Mouse (Mus musculus): ENCODE data around the gene Zfp628. TPM values are rescaled to one million over a fixed set of nuclear protein-coding genes. Genes with fewer than 3 reads are reported as not detected.

Zfp628 gene
- total and polyA plus RNA-seq, 3 experiments: 2.5 to 17.6 TPM; not detected in 1

DNA sequence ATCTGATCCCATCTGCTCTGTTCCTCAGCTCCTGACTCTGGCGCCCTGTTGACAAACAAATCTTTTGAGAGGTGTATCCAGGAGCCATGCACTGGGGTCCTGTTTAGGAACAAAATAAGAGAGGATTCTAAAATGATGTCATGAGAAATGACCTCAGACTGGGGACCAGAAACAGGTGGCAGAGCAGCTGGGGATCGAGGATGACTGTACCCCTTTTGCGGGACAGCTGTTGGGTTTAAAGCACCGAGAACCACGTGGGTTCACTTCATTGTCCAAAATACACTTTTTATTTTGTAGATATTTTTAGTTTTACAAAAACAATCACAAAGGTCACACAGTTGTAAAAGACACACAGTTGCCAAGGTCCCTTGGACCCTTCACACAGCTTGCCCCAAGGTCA lies 50.0 kb downstream of the Zfp628 start:
- Histone ChIP-seq H3K36me3 (ENCODE audit: control insufficient read depth in 1 of 2, insufficient read depth in 2 of 2, low read length in 2 of 2) (no peaks in the 10 kb centered on the region), H3K27ac (ENCODE audit: control insufficient read depth, low read depth, low read length) (no peak overlapping the region), H3K79me2 (ENCODE audit: control insufficient read depth, insufficient read depth, low read length, poor library complexity) (no peaks in the 10 kb centered on the region), H3K27me3 (ENCODE audit: control insufficient read depth in 1 of 2, insufficient read depth in 2 of 2, low read length in 2 of 2) (no peaks in the 10 kb centered on the region), H3K9ac (ENCODE audit: control insufficient read depth, low read depth, low read length, poor library complexity, severe bottlenecking) (no peak overlapping the region), H3K4me1 (ENCODE audit: control insufficient read depth in 1 of 2, insufficient read depth in 2 of 2, low read length in 2 of 2) (no peaks in the 10 kb centered on the region), H3K9me3 (replicated peaks; ENCODE audit: insufficient read depth, low read length) (no peaks in the 10 kb centered on the region), H3K4me3 (ENCODE audit: control insufficient read depth in 1 of 2, insufficient read depth in 1 of 2, low read depth in 2 of 2, low read length in 2 of 2) (no peak overlapping the region)
- no peak for DNase-seq (ENCODE audit: low read depth, low spot score)
- TF ChIP-seq TCF12 (IDR thresholded peaks at IDR 0.05; ENCODE audit: low read depth, low read length): no peak
- TF ChIP-seq POLR2AphosphoS5 (IDR thresholded peaks at IDR 0.05; ENCODE audit: borderline replicate concordance, low read depth, low read length): no peak
- TF ChIP-seq RAD21 (IDR thresholded peaks at IDR 0.05; ENCODE audit: low read depth, low read length): no peak
- TF ChIP-seq SMC3 (IDR thresholded peaks at IDR 0.05; ENCODE audit: low read depth, low read length): no peak
- no peak for TF ChIP-seq GABPA (IDR thresholded peaks at IDR 0.05; ENCODE audit: low read depth, low read length)
- TF ChIP-seq ZMIZ1 (IDR thresholded peaks at IDR 0.05; ENCODE audit: low read depth, low read length): no peak
- TF ChIP-seq KAT2A (conservative IDR thresholded peaks at IDR 0.05; ENCODE audit: low read depth, low read length): no peak
- TF ChIP-seq GATA1 (IDR thresholded peaks at IDR 0.05; ENCODE audit: low read depth, low read length): no peak
- no peak for TF ChIP-seq ETS1 (IDR thresholded peaks at IDR 0.05; ENCODE audit: low read depth, low read length)
- no peak for TF ChIP-seq MYC (IDR thresholded peaks at IDR 0.05; ENCODE audit: low read depth, low read length)

DNA sequence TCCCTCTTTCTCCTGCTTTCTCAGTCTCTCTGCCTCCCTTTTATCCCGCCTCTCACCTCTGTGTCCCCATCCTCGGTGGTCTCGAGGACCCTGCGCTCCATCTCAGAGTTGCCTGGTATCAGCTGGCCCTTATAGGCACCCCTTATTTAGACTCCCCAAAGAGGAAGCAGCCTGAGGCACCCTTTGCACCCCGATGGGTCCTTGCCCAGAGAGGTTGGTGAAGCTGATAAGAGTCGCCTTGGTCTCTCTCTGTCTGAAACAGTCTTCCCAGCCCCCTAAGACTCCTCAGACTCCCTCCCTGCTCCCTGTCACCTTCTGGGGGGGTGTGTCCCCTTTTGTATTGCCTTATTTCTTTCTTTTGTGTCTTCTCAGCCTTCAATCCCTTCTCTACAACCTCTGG lies 56.1 kb downstream of the Zfp628 start, which contains the start of gene Sbk3:
Sbk3 (minus strand) TSS at position 101 of the 400 bp plus-strand sequence.
- Histone ChIP-seq H3K27ac (ENCODE audit: control insufficient read depth, low read depth, low read length) (no peak within 1 kb of the TSS), H3K9ac (ENCODE audit: control insufficient read depth, low read depth, low read length, poor library complexity, severe bottlenecking) (no peak within 1 kb of the TSS), H3K4me3 (ENCODE audit: control insufficient read depth in 1 of 2, insufficient read depth in 1 of 2, low read depth in 2 of 2, low read length in 2 of 2) (no peak within 1 kb of the TSS), H3K4me1 (ENCODE audit: control insufficient read depth in 1 of 2, insufficient read depth in 2 of 2, low read length in 2 of 2) (peaks cover 0 to 9% of the 10 kb centered on the region in 2 experiments; a peak in 1 of 4 replicates), H3K79me2 (ENCODE audit: control insufficient read depth, insufficient read depth, low read length, poor library complexity) (no peaks in the 10 kb centered on the region), H3K36me3 (ENCODE audit: control insufficient read depth in 1 of 2, insufficient read depth in 2 of 2, low read length in 2 of 2) (no peaks in the 10 kb centered on the region), H3K27me3 (ENCODE audit: control insufficient read depth in 1 of 2, insufficient read depth in 2 of 2, low read length in 2 of 2) (no peaks in the 10 kb centered on the region), H3K9me3 (replicated peaks; ENCODE audit: insufficient read depth, low read length) (no peaks in the 10 kb centered on the region)
- peak; percentile 47 for DNase-seq (ENCODE audit: low read depth, low spot score)
- TF ChIP-seq TAL1 (IDR thresholded peaks at IDR 0.05; ENCODE audit: low read length) (no peak), GATA1 (IDR thresholded peaks at IDR 0.05; ENCODE audit: low read depth, low read length) (peak; percentile 41; the same call in 1 of the 2 replicates)

Other genes with a start within 250 kb of the Zfp628 start
Only the 30 nearest of the 33 such genes appear.
- gene Tmem150b, start 190.0 kb upstream of the Zfp628 start, total RNA-seq (2012; rRNA removed): 0.31 and 0.39 TPM in 2 replicates
- gene Tmem150b, start 190.0 kb upstream of the Zfp628 start, polyA plus RNA-seq (2012; ENCODE audit: insufficient read depth in 1 of 2, insufficient read length in 2 of 2, low read depth in 1 of 2, low replicate concordance in 2 of 2, missing spikeins in 1 of 2): 1 to 10 TPM in 1 of 2 experiments, not detected in 1; 1.4 TPM
- gene Kmt5c, start 175.1 kb upstream of the Zfp628 start, total RNA-seq (2012; rRNA removed): 21.0 and 21.8 TPM in 2 replicates
- 10 to 100 TPM in 1 of 2 experiments, not detected in 1; 60.2 TPM for gene Kmt5c, start 175.1 kb upstream of the Zfp628 start, polyA plus RNA-seq (2012; ENCODE audit: insufficient read depth in 1 of 2, insufficient read length in 2 of 2, low read depth in 1 of 2, low replicate concordance in 2 of 2, missing spikeins in 1 of 2)
- 4.6 and 8.7 TPM in 2 replicates for gene Cox6b2, start 162.1 kb upstream of the Zfp628 start, total RNA-seq (2012; rRNA removed)
- gene Cox6b2, start 162.1 kb upstream of the Zfp628 start, polyA plus RNA-seq (2012; ENCODE audit: insufficient read depth in 1 of 2, insufficient read length in 2 of 2, low read depth in 1 of 2, low replicate concordance in 2 of 2, missing spikeins in 1 of 2): 10 to 100 TPM in 1 of 2 experiments, not detected in 1; 36.3 TPM
- gene Fam71e2, start 143.9 kb upstream of the Zfp628 start, total RNA-seq (2012; rRNA removed): not detected in 2 replicates
- not detected for gene Fam71e2, start 143.9 kb upstream of the Zfp628 start, polyA plus RNA-seq (2012; ENCODE audit: insufficient read depth in 1 of 2, insufficient read length in 2 of 2, low read depth in 1 of 2, low replicate concordance in 2 of 2, missing spikeins in 1 of 2)
- gene Il11, start 132.4 kb upstream of the Zfp628 start, total RNA-seq (2012; rRNA removed): 0.12 TPM in 1 of 2 replicates, not detected in the other
- gene Il11, start 132.4 kb upstream of the Zfp628 start, polyA plus RNA-seq (2012; ENCODE audit: insufficient read depth in 1 of 2, insufficient read length in 2 of 2, low read depth in 1 of 2, low replicate concordance in 2 of 2, missing spikeins in 1 of 2): under 1 TPM in 1 of 2 experiments, not detected in 1; 0.07 TPM
- not detected in 2 replicates for gene Tmem190, start 132.3 kb upstream of the Zfp628 start, total RNA-seq (2012; rRNA removed)
- 1 to 10 TPM in 1 of 2 experiments, not detected in 1; 1.6 TPM for gene Tmem190, start 132.3 kb upstream of the Zfp628 start, polyA plus RNA-seq (2012; ENCODE audit: insufficient read depth in 1 of 2, insufficient read length in 2 of 2, low read depth in 1 of 2, low replicate concordance in 2 of 2, missing spikeins in 1 of 2)
- 20.9 and 23.8 TPM in 2 replicates for gene Tmem238, start 125.6 kb upstream of the Zfp628 start, total RNA-seq (2012; rRNA removed)
- 10 to 100 TPM in 1 of 2 experiments, not detected in 1; 31.3 TPM for gene Tmem238, start 125.6 kb upstream of the Zfp628 start, polyA plus RNA-seq (2012; ENCODE audit: insufficient read depth in 1 of 2, insufficient read length in 2 of 2, low read depth in 1 of 2, low replicate concordance in 2 of 2, missing spikeins in 1 of 2)
- 2,026 and 2,264 TPM in 2 replicates for gene Rpl28, start 122.3 kb upstream of the Zfp628 start, total RNA-seq (2012; rRNA removed)
- 1,000 to 10,000 TPM in 1 of 2 experiments, 100 to 1,000 TPM in 1; 1,000 to 9,991 TPM for gene Rpl28, start 122.3 kb upstream of the Zfp628 start, polyA plus RNA-seq (2012; ENCODE audit: insufficient read depth in 1 of 2, insufficient read length in 2 of 2, low read depth in 1 of 2, low replicate concordance in 2 of 2, missing spikeins in 1 of 2)
- gene Ube2s, start 102.6 kb upstream of the Zfp628 start, total RNA-seq (2012; rRNA removed): 341 and 346 TPM in 2 replicates
- gene Ube2s, start 102.6 kb upstream of the Zfp628 start, polyA plus RNA-seq (2012; ENCODE audit: insufficient read depth in 1 of 2, insufficient read length in 2 of 2, low read depth in 1 of 2, low replicate concordance in 2 of 2, missing spikeins in 1 of 2): 100 to 1,000 TPM in 1 of 2 experiments, not detected in 1; 740 TPM
- gene Shisa7, start 70.5 kb upstream of the Zfp628 start, total RNA-seq (2012; rRNA removed): not detected in 2 replicates
- under 1 TPM in 1 of 2 experiments, not detected in 1; 0.07 TPM for gene Shisa7, start 70.5 kb upstream of the Zfp628 start, polyA plus RNA-seq (2012; ENCODE audit: insufficient read depth in 1 of 2, insufficient read length in 2 of 2, low read depth in 1 of 2, low replicate concordance in 2 of 2, missing spikeins in 1 of 2)
- gene Isoc2b, start 45.0 kb upstream of the Zfp628 start, total RNA-seq (2012; rRNA removed): 2.6 and 2.8 TPM in 2 replicates
- gene Isoc2b, start 45.0 kb upstream of the Zfp628 start, polyA plus RNA-seq (2012; ENCODE audit: insufficient read depth in 1 of 2, insufficient read length in 2 of 2, low read depth in 1 of 2, low replicate concordance in 2 of 2, missing spikeins in 1 of 2): 1 to 10 TPM in 1 of 2 experiments, not detected in 1; 3.0 TPM
- gene Isoc2a, start 38.1 kb upstream of the Zfp628 start, total RNA-seq (2012; rRNA removed): 11.1 and 12.4 TPM in 2 replicates
- 10 to 100 TPM in 1 of 2 experiments, not detected in 1; 20.6 TPM for gene Isoc2a, start 38.1 kb upstream of the Zfp628 start, polyA plus RNA-seq (2012; ENCODE audit: insufficient read depth in 1 of 2, insufficient read length in 2 of 2, low read depth in 1 of 2, low replicate concordance in 2 of 2, missing spikeins in 1 of 2)
- gene Gm36210, start 8.7 kb upstream of the Zfp628 start, total RNA-seq (2012; rRNA removed): 0.15 TPM in 1 of 2 replicates, not detected in the other
- gene Gm36210, start 8.7 kb upstream of the Zfp628 start, polyA plus RNA-seq (2012; ENCODE audit: insufficient read depth in 1 of 2, insufficient read length in 2 of 2, low read depth in 1 of 2, low replicate concordance in 2 of 2, missing spikeins in 1 of 2): under 1 TPM in 1 of 2 experiments, not detected in 1; 0.97 TPM
- 0.81 and 0.85 TPM in 2 replicates for gene Nat14, start 6.8 kb downstream of the Zfp628 start, total RNA-seq (2012; rRNA removed)
- 1 to 10 TPM in 1 of 2 experiments, not detected in 1; 1.9 TPM for gene Nat14, start 6.8 kb downstream of the Zfp628 start, polyA plus RNA-seq (2012; ENCODE audit: insufficient read depth in 1 of 2, insufficient read length in 2 of 2, low read depth in 1 of 2, low replicate concordance in 2 of 2, missing spikeins in 1 of 2)
- 0.04 TPM in 1 of 2 replicates, not detected in the other for gene Ssc5d, start 10.6 kb downstream of the Zfp628 start, total RNA-seq (2012; rRNA removed)
- gene Ssc5d, start 10.6 kb downstream of the Zfp628 start, polyA plus RNA-seq (2012; ENCODE audit: insufficient read depth in 1 of 2, insufficient read length in 2 of 2, low read depth in 1 of 2, low replicate concordance in 2 of 2, missing spikeins in 1 of 2): under 1 TPM in 1 of 2 experiments, not detected in 1; 0.17 TPM
- gene Sbk2, start 49.2 kb downstream of the Zfp628 start, total RNA-seq (2012; rRNA removed): not detected in 2 replicates
- not detected for gene Sbk2, start 49.2 kb downstream of the Zfp628 start, polyA plus RNA-seq (2012; ENCODE audit: insufficient read depth in 1 of 2, insufficient read length in 2 of 2, low read depth in 1 of 2, low replicate concordance in 2 of 2, missing spikeins in 1 of 2)
- not detected in 2 replicates for gene Sbk3, start 56.0 kb downstream of the Zfp628 start, total RNA-seq (2012; rRNA removed)
- gene Sbk3, start 56.0 kb downstream of the Zfp628 start, polyA plus RNA-seq (2012; ENCODE audit: insufficient read depth in 1 of 2, insufficient read length in 2 of 2, low read depth in 1 of 2, low replicate concordance in 2 of 2, missing spikeins in 1 of 2): not detected
- 0.42 and 0.54 TPM in 2 replicates for gene Zfp579, start 80.9 kb downstream of the Zfp628 start, total RNA-seq (2012; rRNA removed)
- gene Zfp579, start 80.9 kb downstream of the Zfp628 start, polyA plus RNA-seq (2012; ENCODE audit: insufficient read depth in 1 of 2, insufficient read length in 2 of 2, low read depth in 1 of 2, low replicate concordance in 2 of 2, missing spikeins in 1 of 2): 1 to 10 TPM in 1 of 2 experiments, not detected in 1; 3.6 TPM
- gene Zfp524, start 99.2 kb downstream of the Zfp628 start, total RNA-seq (2012; rRNA removed): 9.2 and 9.4 TPM in 2 replicates
- 10 to 100 TPM in 1 of 2 experiments, not detected in 1; 12.7 TPM for gene Zfp524, start 99.2 kb downstream of the Zfp628 start, polyA plus RNA-seq (2012; ENCODE audit: insufficient read depth in 1 of 2, insufficient read length in 2 of 2, low read depth in 1 of 2, low replicate concordance in 2 of 2, missing spikeins in 1 of 2)
- gene Fiz1, start 99.5 kb downstream of the Zfp628 start, total RNA-seq (2012; rRNA removed): 27.5 and 28.1 TPM in 2 replicates
- 10 to 100 TPM in 1 of 2 experiments, not detected in 1; 56.5 TPM for gene Fiz1, start 99.5 kb downstream of the Zfp628 start, polyA plus RNA-seq (2012; ENCODE audit: insufficient read depth in 1 of 2, insufficient read length in 2 of 2, low read depth in 1 of 2, low replicate concordance in 2 of 2, missing spikeins in 1 of 2)
- not detected in 2 replicates for gene Gm44973, start 100.3 kb downstream of the Zfp628 start, total RNA-seq (2012; rRNA removed)
- 1 to 10 TPM in 1 of 2 experiments, not detected in 1; 7.9 TPM for gene Gm44973, start 100.3 kb downstream of the Zfp628 start, polyA plus RNA-seq (2012; ENCODE audit: insufficient read depth in 1 of 2, insufficient read length in 2 of 2, low read depth in 1 of 2, low replicate concordance in 2 of 2, missing spikeins in 1 of 2)
- 12.2 and 12.7 TPM in 2 replicates for gene Zfp865, start 105.2 kb downstream of the Zfp628 start, total RNA-seq (2012; rRNA removed)
- 10 to 100 TPM in 1 of 2 experiments, not detected in 1; 34.6 TPM for gene Zfp865, start 105.2 kb downstream of the Zfp628 start, polyA plus RNA-seq (2012; ENCODE audit: insufficient read depth in 1 of 2, insufficient read length in 2 of 2, low read depth in 1 of 2, low replicate concordance in 2 of 2, missing spikeins in 1 of 2)
- 0.39 and 0.50 TPM in 2 replicates for gene Ccdc106, start 105.3 kb downstream of the Zfp628 start, total RNA-seq (2012; rRNA removed)
- gene Ccdc106, start 105.3 kb downstream of the Zfp628 start, polyA plus RNA-seq (2012; ENCODE audit: insufficient read depth in 1 of 2, insufficient read length in 2 of 2, low read depth in 1 of 2, low replicate concordance in 2 of 2, missing spikeins in 1 of 2): under 1 TPM in 1 of 2 experiments, not detected in 1; 0.82 TPM
- gene 4632433K11Rik, start 118.9 kb downstream of the Zfp628 start, total RNA-seq (2012; rRNA removed): not detected in 2 replicates
- gene 4632433K11Rik, start 118.9 kb downstream of the Zfp628 start, polyA plus RNA-seq (2012; ENCODE audit: insufficient read depth in 1 of 2, insufficient read length in 2 of 2, low read depth in 1 of 2, low replicate concordance in 2 of 2, missing spikeins in 1 of 2): not detected
- gene Zfp784, start 123.2 kb downstream of the Zfp628 start, total RNA-seq (2012; rRNA removed): 0.96 and 1.2 TPM in 2 replicates
- gene Zfp784, start 123.2 kb downstream of the Zfp628 start, polyA plus RNA-seq (2012; ENCODE audit: insufficient read depth in 1 of 2, insufficient read length in 2 of 2, low read depth in 1 of 2, low replicate concordance in 2 of 2, missing spikeins in 1 of 2): 1 to 10 TPM in 1 of 2 experiments, not detected in 1; 2.9 TPM
- gene Zfp580, start 136.3 kb downstream of the Zfp628 start, total RNA-seq (2012; rRNA removed): 1.0 and 1.7 TPM in 2 replicates
- gene Zfp580, start 136.3 kb downstream of the Zfp628 start, polyA plus RNA-seq (2012; ENCODE audit: insufficient read depth in 1 of 2, insufficient read length in 2 of 2, low read depth in 1 of 2, low replicate concordance in 2 of 2, missing spikeins in 1 of 2): 10 to 100 TPM in 1 of 2 experiments, not detected in 1; 19.9 TPM
- gene U2af2, start 146.9 kb downstream of the Zfp628 start, total RNA-seq (2012; rRNA removed): 301 and 311 TPM in 2 replicates
- gene U2af2, start 146.9 kb downstream of the Zfp628 start, polyA plus RNA-seq (2012; ENCODE audit: insufficient read depth in 1 of 2, insufficient read length in 2 of 2, low read depth in 1 of 2, low replicate concordance in 2 of 2, missing spikeins in 1 of 2): 100 to 1,000 TPM; 477 to 491 TPM
- 72.3 and 75.5 TPM in 2 replicates for gene Epn1, start 165.0 kb downstream of the Zfp628 start, total RNA-seq (2012; rRNA removed)
- gene Epn1, start 165.0 kb downstream of the Zfp628 start, polyA plus RNA-seq (2012; ENCODE audit: insufficient read depth in 1 of 2, insufficient read length in 2 of 2, low read depth in 1 of 2, low replicate concordance in 2 of 2, missing spikeins in 1 of 2): 100 to 1,000 TPM in 1 of 2 experiments, not detected in 1; 147 TPM
- gene Rfpl4, start 201.7 kb downstream of the Zfp628 start, total RNA-seq (2012; rRNA removed): not detected in 2 replicates
- not detected for gene Rfpl4, start 201.7 kb downstream of the Zfp628 start, polyA plus RNA-seq (2012; ENCODE audit: insufficient read depth in 1 of 2, insufficient read length in 2 of 2, low read depth in 1 of 2, low replicate concordance in 2 of 2, missing spikeins in 1 of 2)
- gene Rasl2-9, start 210.7 kb downstream of the Zfp628 start, total RNA-seq (2012; rRNA removed): not detected in 2 replicates
- 100 to 1,000 TPM in 1 of 2 experiments, under 1 TPM in 1; 0.65 to 196 TPM for gene Rasl2-9, start 210.7 kb downstream of the Zfp628 start, polyA plus RNA-seq (2012; ENCODE audit: insufficient read depth in 1 of 2, insufficient read length in 2 of 2, low read depth in 1 of 2, low replicate concordance in 2 of 2, missing spikeins in 1 of 2)

All from MEL (cell line).